Mouse (Mus musculus) retina, embryonic 14.5 days (tissue): ENCODE results near the gene Ifng.

Experiments
- DNase-seq: peaks from one replicate; pipeline ENCODE4 v3.0.0-alpha.2; 2015; ENCODE audit warnings: low spot score

Ifng gene

GRCm38 (mm10) chr10:118480118-118480517, 39.3 kb downstream of the Ifng start:
- DNase-seq, result no peak

GRCm38 (mm10) chr10:118480793-118481192, 39.9 kb downstream of the Ifng start:
- no peak for DNase-seq

DNA sequence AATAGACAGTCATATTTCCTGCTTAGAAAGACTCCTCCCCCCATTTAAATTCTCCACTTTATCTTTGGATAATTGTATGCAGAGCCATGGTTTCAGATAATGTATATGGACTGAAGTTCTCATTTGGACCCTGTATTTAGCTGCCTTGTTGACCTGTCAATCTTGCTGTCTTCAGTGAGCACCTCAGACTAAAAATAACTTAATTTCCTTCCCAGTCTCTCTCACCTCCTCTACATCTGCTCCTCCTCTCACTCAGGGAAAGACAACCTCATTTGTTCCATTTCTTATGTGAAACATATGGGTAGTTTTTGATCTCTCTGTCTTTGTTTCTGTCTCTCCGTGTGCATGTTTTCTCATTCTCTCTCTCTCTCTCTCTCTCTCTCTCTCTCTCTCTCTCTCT, 53.3 kb downstream of the Ifng start:
- no peak for DNase-seq

GRCm38 (mm10) chr10:118495362-118495761, 54.5 kb downstream of the Ifng start:
- no peak for DNase-seq
